Mouse (Mus musculus): ENCODE measurements at regions not wholly inside any gene's neighbourhood (a gene's known extent, or its start where the extent isn't known, plus 50 kb on each side); places are given as distances from the start of the nearest gene placed in this dataset.

DNA sequence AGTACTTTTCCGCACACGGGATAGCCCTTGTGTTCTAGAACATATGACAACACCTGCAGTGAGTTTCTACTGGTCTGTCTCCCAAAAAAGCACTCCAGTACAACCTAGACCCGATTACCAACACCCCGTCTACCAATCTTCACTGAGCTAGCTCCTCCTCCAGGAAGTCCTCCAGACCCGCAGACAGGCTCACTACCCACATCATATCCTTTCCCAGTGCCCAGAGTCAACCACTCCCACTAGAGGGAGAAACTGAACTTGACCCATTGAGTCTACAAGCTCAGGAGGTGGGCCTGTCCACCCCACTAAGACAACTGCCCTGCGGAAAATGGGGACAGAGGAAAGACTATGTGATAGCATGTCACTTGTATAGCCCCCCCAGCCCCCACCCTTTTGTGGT lies 51.2 kb upstream of the Ppp1r26 start:
- Histone ChIP-seq H3K36me3 (ENCODE audit: poor library complexity, severe bottlenecking) (no peaks in the 10 kb centered on the region), H3K27ac (no peak overlapping the region), H3K9ac (no peak overlapping the region), H3K4me2 (no peak overlapping the region), H3K4me1 (peaks cover 15% of the 10 kb centered on the region), H3K9me3 (replicated peaks) (no peaks in the 10 kb centered on the region), H3K4me3 (no peak overlapping the region), H3K27me3 (no peaks in the 10 kb centered on the region)
- no peak for ATAC-seq
- WGBS: 93% methylated on average over 6 of the region's 6 CpGs

Measured in forebrain, embryonic 13.5 days (tissue).